8 mouse cellular contexts compared by ENCODE assay signal in the genomic region with DNA sequence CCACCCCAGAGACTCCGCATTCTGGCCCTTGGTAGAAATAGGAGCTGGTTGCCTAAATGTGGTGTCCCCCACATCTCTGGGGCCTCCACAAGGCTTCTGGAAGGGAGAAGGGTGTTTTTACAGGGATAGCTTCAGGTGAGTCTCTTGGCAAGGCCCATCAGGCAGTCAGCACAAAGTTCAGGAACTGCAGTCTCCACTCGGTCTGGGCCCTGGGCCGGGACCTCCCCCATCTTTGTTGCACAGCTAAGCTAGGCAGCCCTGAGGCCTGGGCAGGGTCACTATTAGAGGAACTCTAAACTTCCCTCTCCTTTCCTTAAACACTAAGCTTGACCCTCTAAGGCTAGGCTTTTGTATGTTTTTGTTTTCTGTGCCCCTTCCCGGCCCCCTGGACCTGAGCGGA. TPM values are rescaled to one million over a fixed set of nuclear protein-coding genes. Genes with fewer than 3 reads are reported as not detected.
DNase-seq lines count a peak whose midpoint lies in the region; ATAC-seq and TF ChIP-seq lines count a peak whose summit lies in the region.

No protein-coding gene starts in this region.

- peaks cover 10% of the 10 kb centered on the region for H3K36me3 ChIP-seq in liver, adult 2 months (ENCODE audit: control insufficient read depth, insufficient read depth, low read length)
- no peaks in the 10 kb centered on the region for H3K36me3 ChIP-seq in forebrain, embryonic 11.5 days (ENCODE audit: control insufficient read depth, insufficient read depth, low read length)
- H3K36me3 ChIP-seq in limb, embryonic 10.5 days = no peaks in the 10 kb centered on the region
- H3K36me3 ChIP-seq in neural tube, embryonic 12.5 days = no peaks in the 10 kb centered on the region

- no peaks in the 10 kb centered on the region for H3K27me3 ChIP-seq in liver, adult 2 months (ENCODE audit: control insufficient read depth, insufficient read depth, low read length)
- H3K27me3 ChIP-seq in forebrain, embryonic 11.5 days (ENCODE audit: control insufficient read depth, insufficient read depth, low read length) = 0 out of 2 replicates have a peak, but pooled peaks cover 5% of the 10 kb centered on the region
- H3K27me3 ChIP-seq in limb, embryonic 10.5 days (ENCODE audit: low read depth, poor library complexity, severe bottlenecking) = peaks cover 28% of the 10 kb centered on the region
- H3K27me3 ChIP-seq in neural tube, embryonic 12.5 days (replicated peaks) = 0 out of 2 replicates have a peak, but pooled peaks cover 5% of the 10 kb centered on the region

- H3K9ac ChIP-seq in liver, adult 2 months (ENCODE audit: low read depth, low read length) = peak overlapping the region; percentile 86
- H3K9ac ChIP-seq in forebrain, embryonic 11.5 days (ENCODE audit: low read length) = no peak overlapping the region
- H3K9ac ChIP-seq in neural tube, embryonic 12.5 days = no peak overlapping the region

- peak; percentile 83 for DNase-seq in liver, adult 2 months (ENCODE audit: extremely low read depth, low read depth, low spot score)
- no peak for DNase-seq in liver
- DNase-seq in forebrain, embryonic 11.5 days (ENCODE audit: low spot score) = no peak
- no peak for DNase-seq in limb, embryonic 10.5 days (ENCODE audit: low spot score)
- no peak for DNase-seq in embryo, embryonic 10.5 days (ENCODE audit: low spot score)
- no peak for DNase-seq in thymus, adult 18-20 months
- no peak for DNase-seq in B cell, adult 2 months

- H3K4me3 ChIP-seq in liver, adult 2 months (ENCODE audit: insufficient read depth, low read depth, low read length) = peak overlapping the region; percentile 75
- peak overlapping the region; percentile 40; the same call in 1 of the 2 replicates for H3K4me3 ChIP-seq in forebrain, embryonic 11.5 days (ENCODE audit: low read depth, low read length)
- H3K4me3 ChIP-seq in limb, embryonic 10.5 days = peak overlapping the region; percentile 63
- peak overlapping the region; percentile 42; the same call in 1 of the 2 replicates for H3K4me3 ChIP-seq in neural tube, embryonic 12.5 days

- H3K4me1 ChIP-seq in liver, adult 2 months (ENCODE audit: control insufficient read depth, insufficient read depth, low read length) = peaks cover 29% of the 10 kb centered on the region
- H3K4me1 ChIP-seq in forebrain, embryonic 11.5 days (replicated peaks; ENCODE audit: control insufficient read depth, insufficient read depth, low read length) = peaks cover 11% of the 10 kb centered on the region; the same call in 1 of the 2 replicates
- peaks cover 17% of the 10 kb centered on the region for H3K4me1 ChIP-seq in limb, embryonic 10.5 days
- H3K4me1 ChIP-seq in neural tube, embryonic 12.5 days = peaks cover 14% of the 10 kb centered on the region

- H3K4me2 ChIP-seq in forebrain, embryonic 11.5 days (ENCODE audit: low read depth, low read length, severe bottlenecking) = peak overlapping the region; percentile 92; the same call in 1 of the 2 replicates
- H3K4me2 ChIP-seq in neural tube, embryonic 12.5 days (replicated peaks) = peak overlapping the region; percentile 93

- H3K9me3 ChIP-seq in forebrain, embryonic 11.5 days (ENCODE audit: control insufficient read depth, low read length) = no peaks in the 10 kb centered on the region
- no peaks in the 10 kb centered on the region for H3K9me3 ChIP-seq in limb, embryonic 10.5 days (replicated peaks)
- no peaks in the 10 kb centered on the region for H3K9me3 ChIP-seq in neural tube, embryonic 12.5 days

- no peak for ATAC-seq in forebrain, embryonic 11.5 days (replicated peaks; ENCODE audit: low FRiP score)
- ATAC-seq in neural tube, embryonic 12.5 days (ENCODE audit: low FRiP score, low read depth) = no peak

- H3K79me2 ChIP-seq in liver, adult 2 months (ENCODE audit: control insufficient read depth, insufficient read depth, low read length) = peaks cover 12% of the 10 kb centered on the region; the same call in 1 of the 2 replicates

- TF ChIP-seq POLR2A in liver, adult 2 months (IDR thresholded peaks at IDR 0.05; ENCODE audit: extremely low read depth, insufficient read depth, low read length) = 0 out of 2 replicates have a peak, but pooled peaks have one; percentile 3

- peak overlapping the region; percentile 88 for H3K27ac ChIP-seq in liver, adult 2 months (replicated peaks; ENCODE audit: insufficient read depth, low read depth, low read length)
- no peak overlapping the region for H3K27ac ChIP-seq in forebrain, embryonic 11.5 days (ENCODE audit: low read depth, low read length)
- H3K27ac ChIP-seq in limb, embryonic 10.5 days = peak overlapping the region; percentile 71
- no peak overlapping the region for H3K27ac ChIP-seq in neural tube, embryonic 12.5 days

- TF ChIP-seq CTCF in liver, adult 2 months (IDR thresholded peaks at IDR 0.05; ENCODE audit: low read depth, low read length) = no peak

- WGBS in liver, adult 2 months = 13% methylated on average over 5 of the region's 5 CpGs
- 26% methylated on average over 5 of the region's 5 CpGs for WGBS in forebrain, embryonic 11.5 days
- 32% methylated on average over 5 of the region's 5 CpGs for WGBS in limb, embryonic 10.5 days
- 33% methylated on average over 5 of the region's 5 CpGs for WGBS in neural tube, embryonic 12.5 days

RNA-seq across cellular contexts. Expression of a gene that starts 4.6 kb away (rescaled TPM):
- 290 and 428 TPM in 2 replicates for total RNA-seq in liver, adult 2 months (2014; rRNA removed)
- 281 and 298 TPM in 2 replicates for polyA plus RNA-seq in liver, adult 2 months (2012; rRNA removed)
- 5.9 and 6.3 TPM in 2 replicates for polyA plus RNA-seq in forebrain, embryonic 11.5 days (2014; fragmentation: Nextera tagmentation; extraction: Ambion mirVana)
- 5.4 and 5.5 TPM in 2 replicates for polyA plus RNA-seq in limb, embryonic 10.5 days (2016; fragmentation: Nextera tagmentation; extraction: Ambion mirVana)
- polyA plus RNA-seq in neural tube, embryonic 12.5 days (2016; fragmentation: Nextera tagmentation; extraction: Ambion mirVana) = 5.3 and 5.8 TPM in 2 replicates

Comparison
In these comparisons a context has a peak if more than half of its experiments do, and no peak if none do; other contexts are left out.
1. H3K27ac ChIP-seq: peak in liver, adult 2 months (single experiment) and limb, embryonic 10.5 days (single experiment); none in forebrain, embryonic 11.5 days (single experiment) and neural tube, embryonic 12.5 days (single experiment).
2. RNA of a gene that starts 4.6 kb away (polyA plus RNA-seq): 281 to 298 TPM in liver, adult 2 months; 5.9 to 6.3 TPM in forebrain, embryonic 11.5 days, 5.4 to 5.5 TPM in limb, embryonic 10.5 days and 5.3 to 5.8 TPM in neural tube, embryonic 12.5 days; every median in the first group is over 10 times any median in the second.
3. Peak in every context shown above with its lines, with median percentiles within 50 percentile points of each other: H3K4me3 ChIP-seq.